Mouse (Mus musculus): ENCODE results near the gene Mex3b. TPM values are rescaled to one million over a fixed set of nuclear protein-coding genes. Genes with fewer than 3 reads are reported as not detected.
A peak's percentile ranks its signal among the peaks of the same experiment; 100 is the strongest.

Gene Mex3b
- polyA plus RNA-seq, 1 experiment from 2014 or later = 11.0 TPM

- 0 out of 2 replicates have a peak, but pooled peaks have one; percentile 39 for ATAC-seq (ENCODE audit: borderline replicate concordance, extremely low read depth, low FRiP score, low TSS enrichment)
- Histone ChIP-seq H3K9ac (no peak overlapping the region), H3K27ac (no peak overlapping the region), H3K4me1 (peaks cover 8% of the 10 kb centered on the region), H3K27me3 (no peaks in the 10 kb centered on the region), H3K9me3 (no peaks in the 10 kb centered on the region), H3K4me3 (no peak overlapping the region), H3K36me3 (no peaks in the 10 kb centered on the region), H3K4me2 (no peak overlapping the region)
- 82% methylated on average over 3 of the region's 3 CpGs for WGBS
Measured at GRCm38 (mm10) chr7:82850756-82851155, 16.4 kb upstream of the Mex3b start.

- Histone ChIP-seq H3K9ac (no peak overlapping the region), H3K36me3 (no peaks in the 10 kb centered on the region), H3K27me3 (no peaks in the 10 kb centered on the region), H3K27ac (no peak overlapping the region), H3K9me3 (no peaks in the 10 kb centered on the region), H3K4me2 (no peak overlapping the region), H3K4me3 (no peak overlapping the region), H3K4me1 (peaks cover 8% of the 10 kb centered on the region)
- no peak for ATAC-seq (ENCODE audit: borderline replicate concordance, extremely low read depth, low FRiP score, low TSS enrichment)
- 82% methylated on average over 4 of the region's 4 CpGs for WGBS
Measured at GRCm38 (mm10) chr7:82851670-82852069, 15.5 kb upstream of the Mex3b start.

- no peak for ATAC-seq (ENCODE audit: borderline replicate concordance, extremely low read depth, low FRiP score, low TSS enrichment)
- no peaks in the 10 kb centered on the region for H3K9me3 ChIP-seq
- no peak overlapping the region for H3K9ac ChIP-seq
- no peak overlapping the region for H3K4me3 ChIP-seq
- no peaks in the 10 kb centered on the region for H3K36me3 ChIP-seq
- peaks cover 8% of the 10 kb centered on the region for H3K4me1 ChIP-seq
- no peak overlapping the region for H3K27ac ChIP-seq
- no peaks in the 10 kb centered on the region for H3K27me3 ChIP-seq
- WGBS = 54% methylated on average over 3 of the region's 3 CpGs
- H3K4me2 ChIP-seq = no peak overlapping the region
Measured at GRCm38 (mm10) chr7:82854195-82854766, 12.9 kb upstream of the Mex3b start.

GRCm38 (mm10) chr7:82858611-82859010 lies 8.5 kb upstream of the Mex3b start:
- H3K4me1 ChIP-seq = peaks cover 8% of the 10 kb centered on the region
- no peak overlapping the region for H3K4me2 ChIP-seq
- ATAC-seq (ENCODE audit: borderline replicate concordance, extremely low read depth, low FRiP score, low TSS enrichment) = no peak
- H3K9ac ChIP-seq = no peak overlapping the region
- H3K27ac ChIP-seq = no peak overlapping the region
- no peaks in the 10 kb centered on the region for H3K9me3 ChIP-seq
- WGBS = 10% methylated on average over 4 of the region's 4 CpGs
- H3K4me3 ChIP-seq = no peak overlapping the region
- no peaks in the 10 kb centered on the region for H3K36me3 ChIP-seq
- no peaks in the 10 kb centered on the region for H3K27me3 ChIP-seq

- Histone ChIP-seq H3K4me1 (peaks cover 10% of the 10 kb centered on the region), H3K9ac (no peak overlapping the region), H3K4me3 (no peak overlapping the region), H3K27ac (no peak overlapping the region), H3K27me3 (no peaks in the 10 kb centered on the region), H3K9me3 (no peaks in the 10 kb centered on the region), H3K4me2 (no peak overlapping the region), H3K36me3 (no peaks in the 10 kb centered on the region)
- 75% methylated on average over 2 of the region's 2 CpGs for WGBS
- no peak for ATAC-seq (ENCODE audit: borderline replicate concordance, extremely low read depth, low FRiP score, low TSS enrichment)
Measured at GRCm38 (mm10) chr7:82860626-82861025, 6.5 kb upstream of the Mex3b start.

GRCm38 (mm10) chr7:82863341-82863740 lies 3.8 kb upstream of the Mex3b start:
- Histone ChIP-seq H3K27ac (no peak overlapping the region), H3K4me3 (no peak overlapping the region), H3K36me3 (no peaks in the 10 kb centered on the region), H3K27me3 (no peaks in the 10 kb centered on the region), H3K4me2 (no peak overlapping the region), H3K9me3 (no peaks in the 10 kb centered on the region), H3K4me1 (peaks cover 10% of the 10 kb centered on the region), H3K9ac (no peak overlapping the region)
- WGBS = 63% methylated on average over 6 of the region's 6 CpGs
- no peak for ATAC-seq (ENCODE audit: borderline replicate concordance, extremely low read depth, low FRiP score, low TSS enrichment)

- H3K4me3 ChIP-seq = no peak overlapping the region
Measured at GRCm38 (mm10) chr7:82864260-82864990, 2.7 kb upstream of the Mex3b start.

GRCm38 (mm10) chr7:82864991-82865771 lies 2.0 kb upstream of the Mex3b start:
- H3K9me3 ChIP-seq = no peaks in the 10 kb centered on the region
- peaks cover 8% of the 10 kb centered on the region for H3K36me3 ChIP-seq
- H3K27ac ChIP-seq = peak overlapping the region; percentile 95
- H3K9ac ChIP-seq = peak overlapping the region; percentile 73
- 1% methylated on average over 22 of the region's 22 CpGs for WGBS
- peaks cover 27% of the 10 kb centered on the region for H3K4me1 ChIP-seq
- H3K4me3 ChIP-seq = peak overlapping the region; percentile 96
- ATAC-seq (ENCODE audit: borderline replicate concordance, extremely low read depth, low FRiP score, low TSS enrichment) = no peak
- H3K4me2 ChIP-seq = peak overlapping the region; percentile 92
- no peaks in the 10 kb centered on the region for H3K27me3 ChIP-seq

More at GRCm38 (mm10) chr7:82864260-82864990, 2.7 kb upstream of the Mex3b start:
- Histone ChIP-seq H3K9ac (0 out of 2 replicates have a peak overlapping the region, but pooled peaks have one; percentile 73), H3K27ac (peak overlapping the region; percentile 95), H3K27me3 (no peaks in the 10 kb centered on the region), H3K36me3 (peaks cover 1% of the 10 kb centered on the region; the same call in 1 of the 2 replicates), H3K4me2 (peak overlapping the region; percentile 92), H3K4me1 (peaks cover 20% of the 10 kb centered on the region), H3K9me3 (no peaks in the 10 kb centered on the region)
- ATAC-seq (ENCODE audit: borderline replicate concordance, extremely low read depth, low FRiP score, low TSS enrichment) = no peak
- 34% methylated on average over 8 of the region's 8 CpGs for WGBS

GRCm38 (mm10) chr7:82865834-82866485 lies 1.2 kb upstream of the Mex3b start:
- Histone ChIP-seq H3K4me2 (peak overlapping the region; percentile 92), H3K4me1 (peaks cover 31% of the 10 kb centered on the region), H3K9ac (peak overlapping the region; percentile 73), H3K27ac (peak overlapping the region; percentile 100), H3K27me3 (no peaks in the 10 kb centered on the region), H3K9me3 (no peaks in the 10 kb centered on the region), H3K36me3 (peaks cover 11% of the 10 kb centered on the region), H3K4me3 (peak overlapping the region; percentile 96)
- WGBS = under 1% methylated on average over 66 of the region's 70 CpGs
- peak; percentile 94 for ATAC-seq (ENCODE audit: borderline replicate concordance, extremely low read depth, low FRiP score, low TSS enrichment)

GRCm38 (mm10) chr7:82866486-82867270 lies 455 bp upstream of the Mex3b start:
- Histone ChIP-seq H3K27me3 (no peaks in the 10 kb centered on the region), H3K9me3 (no peaks in the 10 kb centered on the region), H3K4me3 (peak overlapping the region; percentile 96), H3K27ac (peak overlapping the region; percentile 100), H3K4me1 (peaks cover 31% of the 10 kb centered on the region), H3K4me2 (peak overlapping the region; percentile 92), H3K36me3 (peaks cover 11% of the 10 kb centered on the region), H3K9ac (peak overlapping the region; percentile 66)
- ATAC-seq (ENCODE audit: borderline replicate concordance, extremely low read depth, low FRiP score, low TSS enrichment) = peak; percentile 87
- WGBS = under 1% methylated on average over 58 of the region's 68 CpGs

Data from lung, embryonic 15.5 days (tissue).